ENCODE assay signal across 8 mouse cellular contexts in genomic region chr9:59134171-59135041, GRCm38 (mm10).
DNase-seq lines count a peak whose midpoint lies in the region; ATAC-seq lines count a peak whose summit lies in the region.

No protein-coding gene starts in this region.

- no peaks in the 10 kb centered on the region for H3K9me3 ChIP-seq in midbrain, embryonic 10.5 days (replicated peaks)
- H3K9me3 ChIP-seq in midbrain, embryonic 13.5 days = no peaks in the 10 kb centered on the region
- H3K9me3 ChIP-seq in intestine, embryonic 14.5 days (ENCODE audit: control insufficient read depth, low read length) = no peaks in the 10 kb centered on the region
- no peaks in the 10 kb centered on the region for H3K9me3 ChIP-seq in limb, embryonic 12.5 days

- no peaks in the 10 kb centered on the region for H3K36me3 ChIP-seq in midbrain, embryonic 10.5 days
- no peaks in the 10 kb centered on the region for H3K36me3 ChIP-seq in midbrain, embryonic 13.5 days
- no peaks in the 10 kb centered on the region for H3K36me3 ChIP-seq in intestine, embryonic 14.5 days (ENCODE audit: control insufficient read depth, insufficient read depth, low read length)
- H3K36me3 ChIP-seq in limb, embryonic 12.5 days = no peaks in the 10 kb centered on the region

- no peaks in the 10 kb centered on the region; the same call in 1 of the 2 replicates for H3K27me3 ChIP-seq in midbrain, embryonic 10.5 days (ENCODE audit: low read depth, poor library complexity, severe bottlenecking)
- H3K27me3 ChIP-seq in midbrain, embryonic 13.5 days = no peaks in the 10 kb centered on the region
- H3K27me3 ChIP-seq in intestine, embryonic 14.5 days (replicated peaks; ENCODE audit: control insufficient read depth, insufficient read depth, low read length) = no peaks in the 10 kb centered on the region
- no peaks in the 10 kb centered on the region for H3K27me3 ChIP-seq in limb, embryonic 12.5 days

- H3K4me2 ChIP-seq in midbrain, embryonic 13.5 days (replicated peaks) = no peak overlapping the region
- peak overlapping the region; percentile 38 for H3K4me2 ChIP-seq in intestine, embryonic 14.5 days (ENCODE audit: low read length)
- H3K4me2 ChIP-seq in limb, embryonic 12.5 days = peak overlapping the region; percentile 42

- peak; percentile 17 for DNase-seq in midbrain, embryonic 10.5 days (ENCODE audit: low spot score)
- DNase-seq in gastrocnemius, postnatal 10 days = peak; percentile 31
- peak; percentile 60 for DNase-seq in intestine, embryonic 14.5 days (ENCODE audit: low spot score)
- DNase-seq in ovary, postnatal 10 days (ENCODE audit: low spot score) = peak; percentile 26
- DNase-seq in thymus, postnatal 25 days = no peak
- DNase-seq in thymus, postnatal 14 days = no peak

- no peak for ATAC-seq in midbrain, embryonic 13.5 days
- 0 out of 2 replicates have a peak, but pooled peaks have one; percentile 8 for ATAC-seq in intestine, embryonic 14.5 days (replicated peaks; ENCODE audit: low FRiP score, low TSS enrichment, low read depth)
- ATAC-seq in limb, embryonic 12.5 days (ENCODE audit: insufficient number of reproducible peaks, insufficient read depth, low FRiP score, low TSS enrichment, low read depth) = peak; percentile 76

- no peak overlapping the region for H3K4me3 ChIP-seq in midbrain, embryonic 10.5 days
- H3K4me3 ChIP-seq in midbrain, embryonic 13.5 days (replicated peaks) = no peak overlapping the region
- no peak overlapping the region for H3K4me3 ChIP-seq in intestine, embryonic 14.5 days (ENCODE audit: low read depth, low read length)
- no peak overlapping the region for H3K4me3 ChIP-seq in limb, embryonic 12.5 days (replicated peaks)

- no peak overlapping the region for H3K9ac ChIP-seq in midbrain, embryonic 13.5 days (replicated peaks)
- H3K9ac ChIP-seq in intestine, embryonic 14.5 days (ENCODE audit: low read length) = no peak overlapping the region
- peak overlapping the region; percentile 9; the same call in 1 of the 2 replicates for H3K9ac ChIP-seq in limb, embryonic 12.5 days (replicated peaks)

- H3K4me1 ChIP-seq in midbrain, embryonic 10.5 days = peaks cover 23% of the 10 kb centered on the region
- H3K4me1 ChIP-seq in midbrain, embryonic 13.5 days (replicated peaks) = peaks cover 22% of the 10 kb centered on the region
- peaks cover 9% of the 10 kb centered on the region for H3K4me1 ChIP-seq in intestine, embryonic 14.5 days (replicated peaks; ENCODE audit: control insufficient read depth, insufficient read depth, low read length)
- peaks cover 30% of the 10 kb centered on the region for H3K4me1 ChIP-seq in limb, embryonic 12.5 days (replicated peaks)

- H3K27ac ChIP-seq in midbrain, embryonic 10.5 days (replicated peaks) = peak overlapping the region; percentile 30; the same call in 1 of the 2 replicates
- H3K27ac ChIP-seq in midbrain, embryonic 13.5 days = no peak overlapping the region
- H3K27ac ChIP-seq in intestine, embryonic 14.5 days (ENCODE audit: low read depth) = peak overlapping the region; percentile 20
- peak overlapping the region; percentile 82 for H3K27ac ChIP-seq in limb, embryonic 12.5 days

- WGBS in midbrain, embryonic 10.5 days = 53% methylated on average over 15 of the region's 15 CpGs
- 50% methylated on average over 15 of the region's 15 CpGs for WGBS in midbrain, embryonic 13.5 days
- WGBS in intestine, embryonic 14.5 days = 14% methylated on average over 15 of the region's 15 CpGs
- WGBS in limb, embryonic 12.5 days = 27% methylated on average over 15 of the region's 15 CpGs

Comparison
In these comparisons a context has a peak if more than half of its experiments do, and no peak if none do; other contexts are left out.
1. DNase-seq: peak in midbrain, embryonic 10.5 days (single experiment), gastrocnemius, postnatal 10 days (single experiment), intestine, embryonic 14.5 days (single experiment) and ovary, postnatal 10 days (single experiment); none in thymus, postnatal 25 days (single experiment) and thymus, postnatal 14 days (single experiment).